In the genomic region with DNA sequence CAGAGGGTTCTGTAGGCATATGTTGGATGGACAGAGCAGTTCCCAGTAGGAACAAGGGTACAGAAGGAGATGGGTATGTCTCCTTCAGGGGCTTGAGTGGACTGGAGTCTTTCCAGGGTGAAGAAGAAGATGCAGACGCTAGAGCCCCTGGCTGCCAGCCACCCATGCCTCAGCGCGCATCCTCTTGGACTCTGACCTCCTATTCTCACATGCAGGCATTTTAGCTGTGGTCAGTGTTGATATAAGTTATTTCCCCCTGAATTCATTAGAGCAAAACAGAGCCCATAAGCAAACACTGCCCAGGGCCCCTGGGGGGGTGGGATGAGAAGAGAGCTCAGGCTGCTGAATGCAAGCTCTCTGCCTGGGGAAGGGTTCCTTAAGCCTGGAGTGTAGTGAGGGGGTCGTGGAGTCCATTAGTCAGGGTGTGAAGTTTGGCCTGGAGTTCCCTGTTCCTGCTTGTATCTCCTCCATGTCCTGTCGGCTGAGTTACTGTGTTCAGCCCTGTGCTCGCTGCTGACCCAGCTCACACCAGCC, we compare ENCODE assay signal across 16 mouse cellular contexts. TPM values are rescaled to one million over a fixed set of nuclear protein-coding genes. Genes with fewer than 3 reads are reported as not detected.
"Had no signal": no experiment of that assay in that cellular context is flagged by ENCODE, and none has a peak within 500 bp of the region (broad histone marks: within the 10 kb centered on the region; RNA-seq: fewer than 3 reads in every experiment).

No protein-coding gene starts in this region.

- DNase-seq: liver, embryonic 13.5 days; liver, postnatal 0 days; lung, postnatal 14 days; midbrain, embryonic 14.5 days; thymus, postnatal 4 days had no signal

- H3K4me2 ChIP-seq: liver, embryonic 13.5 days; lung, embryonic 15.5 days; neural tube, embryonic 15.5 days had no signal

- H3K27ac ChIP-seq: layer of hippocampus, adult 2 months; limb, embryonic 10.5 days; liver, embryonic 13.5 days; lung, embryonic 15.5 days; macrophage; neural tube, embryonic 15.5 days; stomach, postnatal 0 days had no signal

- H3K4me1 ChIP-seq: liver, embryonic 13.5 days; lung, embryonic 15.5 days; neural tube, embryonic 15.5 days had no signal

- H3K9ac ChIP-seq: liver, embryonic 13.5 days; liver, postnatal 0 days; lung, embryonic 15.5 days; neural tube, embryonic 15.5 days had no signal

- H3K4me3 ChIP-seq: layer of hippocampus, adult 2 months; limb, embryonic 10.5 days; liver, embryonic 13.5 days; lung, embryonic 15.5 days; myocyte; neural tube, embryonic 15.5 days had no signal

- ATAC-seq: hindbrain, embryonic 16.5 days; inflammation-experienced regulatory T-cells, adult 6 months; intestine, postnatal 0 days; liver, postnatal 0 days had no signal

- H3K36me3 ChIP-seq: limb, embryonic 10.5 days; liver, embryonic 13.5 days; lung, embryonic 15.5 days; neural tube, embryonic 15.5 days had no signal

- H3K27me3 ChIP-seq: liver, embryonic 13.5 days; lung, embryonic 15.5 days; neural tube, embryonic 15.5 days had no signal

- H3K9me3 ChIP-seq: limb, embryonic 10.5 days; liver, embryonic 13.5 days; lung, embryonic 15.5 days; neural tube, embryonic 15.5 days had no signal

RNA-seq across cellular contexts. Expression of gene Nkx2-2, which starts 54.0 kb away (rescaled TPM):
- total RNA-seq: megakaryocyte-erythroid progenitor cell, adult 5-6 weeks had no signal
- polyA plus RNA-seq: inflammation-experienced regulatory T-cells, adult 6 months; limb, embryonic 10.5 days; liver, embryonic 13.5 days; liver, postnatal 0 days; lung, embryonic 15.5 days; macrophage; myocyte had no signal
